Mouse (Mus musculus): ENCODE data around the gene Rxfp2. TPM values are rescaled to one million over a fixed set of nuclear protein-coding genes. Genes with fewer than 3 reads are reported as not detected.

Gene Rxfp2
- polyA plus RNA-seq, 1 experiment: not detected

DNA sequence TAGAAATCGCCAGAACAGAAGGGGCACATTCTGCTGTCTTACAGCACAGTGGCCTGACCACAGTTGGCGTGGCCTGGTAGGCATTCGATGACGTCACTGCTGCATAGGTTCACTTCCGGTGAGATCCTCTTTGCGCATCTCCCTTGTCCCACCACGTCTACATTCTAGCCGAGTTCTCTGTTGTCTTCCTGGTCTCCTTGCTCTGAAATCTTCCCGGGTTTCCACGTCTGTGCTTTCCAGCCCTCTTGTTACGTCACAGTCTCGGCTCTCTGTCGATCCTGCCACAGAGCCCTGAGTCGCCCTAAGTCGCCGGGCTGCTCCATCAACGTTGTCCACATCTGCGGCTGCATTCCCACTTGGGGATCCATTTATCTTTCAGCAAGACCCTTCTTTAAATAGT lies 4.1 kb downstream of the Rxfp2 start:
- no peaks in the 10 kb centered on the region for H3K36me3 ChIP-seq (ENCODE audit: control insufficient read depth, insufficient read depth)
- H3K79me2 ChIP-seq (ENCODE audit: control insufficient read depth, insufficient read depth): no peaks in the 10 kb centered on the region
- H3K4me2 ChIP-seq (ENCODE audit: low read depth): no peak overlapping the region
- H3K4me3 ChIP-seq: no peak overlapping the region
- no peak for TF ChIP-seq POLR2AphosphoS2 (IDR thresholded peaks at IDR 0.05; ENCODE audit: insufficient read length, low read depth)
- TF ChIP-seq MAX (IDR thresholded peaks at IDR 0.05; ENCODE audit: low read depth): no peak
- no peak for TF ChIP-seq MYOG (IDR thresholded peaks at IDR 0.05; ENCODE audit: control insufficient read depth in 1 of 3, insufficient read depth in 1 of 3, insufficient read length in 2 of 3, low read depth in 2 of 3)
- no peak for TF ChIP-seq E2F4 (IDR thresholded peaks at IDR 0.05; ENCODE audit: insufficient read depth)
- no peak for TF ChIP-seq CEBPB (IDR thresholded peaks at IDR 0.05; ENCODE audit: insufficient read depth, poor library complexity, severe bottlenecking)
- no peak for TF ChIP-seq REST (IDR thresholded peaks at IDR 0.05; ENCODE audit: insufficient read depth, insufficient read length)
- no peak for TF ChIP-seq SRF (IDR thresholded peaks at IDR 0.05; ENCODE audit: control insufficient read depth, insufficient read length, low read depth)
- no peak for TF ChIP-seq TCF3 (IDR thresholded peaks at IDR 0.05; ENCODE audit: insufficient read length, low read depth)
- no peak overlapping the region for H3ac ChIP-seq (ENCODE audit: control insufficient read depth, insufficient read length)
- H3K27me3 ChIP-seq (ENCODE audit: control insufficient read depth, insufficient read depth, insufficient read length): no peaks in the 10 kb centered on the region

DNA sequence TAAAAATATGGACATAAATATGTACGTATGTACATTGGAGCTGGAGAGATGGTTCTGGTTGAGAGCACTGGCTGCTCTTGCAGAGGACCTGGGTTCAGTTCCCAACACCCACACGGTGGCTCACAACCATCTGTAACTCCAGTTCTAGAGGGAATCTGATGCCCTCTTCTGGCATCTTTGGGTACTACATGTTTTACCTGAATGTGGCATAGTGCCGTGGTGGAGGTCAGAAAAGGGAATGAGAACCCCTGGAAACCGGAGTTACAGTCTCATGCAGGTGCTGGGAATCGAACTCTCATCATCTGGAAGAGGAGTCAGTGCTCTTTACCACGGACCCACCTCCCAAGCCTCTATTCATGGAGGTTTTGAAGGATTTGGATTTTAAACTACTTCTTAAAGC lies 5.0 kb downstream of the Rxfp2 start:
- H3K4me2 ChIP-seq (ENCODE audit: low read depth): no peak overlapping the region
- H3K4me3 ChIP-seq: no peak overlapping the region
- no peak for TF ChIP-seq TCF12 (IDR thresholded peaks at IDR 0.05; ENCODE audit: insufficient read depth, poor library complexity, severe bottlenecking)
- TF ChIP-seq E2F4 (IDR thresholded peaks at IDR 0.05; ENCODE audit: insufficient read depth): no peak
- TF ChIP-seq MYOD1 (IDR thresholded peaks at IDR 0.05; ENCODE audit: control insufficient read depth in 1 of 3, insufficient read length in 2 of 3, low read depth in 2 of 3): no peak
- no peak for TF ChIP-seq MYOG (IDR thresholded peaks at IDR 0.05; ENCODE audit: control insufficient read depth in 1 of 3, insufficient read depth in 1 of 3, insufficient read length in 2 of 3, low read depth in 2 of 3)
- TF ChIP-seq POLR2AphosphoS2 (IDR thresholded peaks at IDR 0.05; ENCODE audit: insufficient read length, low read depth): no peak
- no peak for TF ChIP-seq USF1 (IDR thresholded peaks at IDR 0.05; ENCODE audit: low read depth)
- no peak for TF ChIP-seq TCF3 (IDR thresholded peaks at IDR 0.05; ENCODE audit: insufficient read length, low read depth)
- TF ChIP-seq CEBPB (IDR thresholded peaks at IDR 0.05; ENCODE audit: insufficient read depth, poor library complexity, severe bottlenecking): no peak
- no peaks in the 10 kb centered on the region for H3K27me3 ChIP-seq (ENCODE audit: control insufficient read depth, insufficient read depth, insufficient read length)
- H3K36me3 ChIP-seq (ENCODE audit: control insufficient read depth, insufficient read depth): no peaks in the 10 kb centered on the region
- no peaks in the 10 kb centered on the region for H3K79me2 ChIP-seq (ENCODE audit: control insufficient read depth, insufficient read depth)
- H3ac ChIP-seq (ENCODE audit: control insufficient read depth, insufficient read length): no peak overlapping the region

DNA sequence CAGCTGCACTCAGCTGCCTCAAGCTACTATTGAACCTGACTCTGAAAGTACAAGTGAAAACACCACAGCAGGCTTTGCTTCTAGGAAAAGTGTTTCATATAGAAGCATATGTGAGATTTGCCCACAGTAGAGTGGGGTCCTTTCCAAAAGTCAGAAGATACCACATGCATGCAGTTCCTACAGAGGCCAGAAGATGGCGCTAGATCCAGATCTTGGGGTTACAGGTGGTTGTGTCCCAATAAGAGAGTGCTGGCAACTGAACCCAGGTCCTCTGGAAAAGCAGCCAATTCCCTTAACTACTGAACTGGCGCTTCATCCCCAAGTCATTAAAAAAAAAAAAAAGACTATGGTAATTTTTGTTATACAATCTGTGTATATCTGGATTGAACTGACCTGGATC lies 5.7 kb downstream of the Rxfp2 start:
- H3K27me3 ChIP-seq (ENCODE audit: control insufficient read depth, insufficient read depth, insufficient read length): no peaks in the 10 kb centered on the region
- no peak overlapping the region for H3ac ChIP-seq (ENCODE audit: control insufficient read depth, insufficient read length)
- no peak overlapping the region for H3K4me2 ChIP-seq (ENCODE audit: low read depth)
- H3K4me3 ChIP-seq: no peak overlapping the region
- no peaks in the 10 kb centered on the region for H3K36me3 ChIP-seq (ENCODE audit: control insufficient read depth, insufficient read depth)
- TF ChIP-seq E2F4 (IDR thresholded peaks at IDR 0.05; ENCODE audit: insufficient read depth) (no peak), TCF3 (IDR thresholded peaks at IDR 0.05; ENCODE audit: insufficient read length, low read depth) (no peak), CEBPB (IDR thresholded peaks at IDR 0.05; ENCODE audit: insufficient read depth, poor library complexity, severe bottlenecking) (no peak), MYOD1 (IDR thresholded peaks at IDR 0.05; ENCODE audit: control insufficient read depth in 1 of 3, insufficient read length in 2 of 3, low read depth in 2 of 3) (no peak), POLR2AphosphoS2 (IDR thresholded peaks at IDR 0.05; ENCODE audit: insufficient read length, low read depth) (no peak), USF1 (IDR thresholded peaks at IDR 0.05; ENCODE audit: low read depth) (no peak), POLR2A (IDR thresholded peaks at IDR 0.05; ENCODE audit: insufficient read length, low read depth) (no peak)
- H3K79me2 ChIP-seq (ENCODE audit: control insufficient read depth, insufficient read depth): no peaks in the 10 kb centered on the region

DNA sequence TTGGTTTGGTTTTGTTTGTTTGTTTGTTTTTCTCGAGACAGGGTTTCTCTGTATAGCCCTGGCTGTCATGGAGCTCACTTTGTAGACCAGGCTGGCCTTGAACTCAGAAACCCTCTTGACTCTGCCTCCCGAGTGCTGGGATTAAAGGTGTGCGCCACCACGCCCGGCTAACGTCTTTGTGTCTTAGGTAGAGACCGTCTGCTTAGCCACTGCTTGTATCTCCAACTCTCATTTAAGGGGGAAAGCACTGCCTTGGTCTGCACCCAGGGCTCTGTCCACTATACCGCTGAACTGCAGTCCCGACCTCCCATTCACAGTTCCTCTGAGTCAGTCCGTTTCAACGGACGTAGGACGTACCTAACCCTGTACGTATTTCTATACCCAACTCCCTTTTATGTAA lies 6.4 kb downstream of the Rxfp2 start:
- Histone ChIP-seq H3K79me2 (ENCODE audit: control insufficient read depth, insufficient read depth) (no peaks in the 10 kb centered on the region), H3K36me3 (ENCODE audit: control insufficient read depth, insufficient read depth) (no peaks in the 10 kb centered on the region), H3K4me3 (no peak overlapping the region), H3ac (ENCODE audit: control insufficient read depth, insufficient read length) (no peak overlapping the region), H3K27me3 (ENCODE audit: control insufficient read depth, insufficient read depth, insufficient read length) (no peaks in the 10 kb centered on the region), H3K4me2 (ENCODE audit: low read depth) (no peak overlapping the region)
- TF ChIP-seq TCF3 (IDR thresholded peaks at IDR 0.05; ENCODE audit: insufficient read length, low read depth) (no peak), USF1 (IDR thresholded peaks at IDR 0.05; ENCODE audit: low read depth) (no peak), MAX (IDR thresholded peaks at IDR 0.05; ENCODE audit: low read depth) (no peak), POLR2A (IDR thresholded peaks at IDR 0.05; ENCODE audit: insufficient read length, low read depth) (no peak), MYOD1 (IDR thresholded peaks at IDR 0.05; ENCODE audit: control insufficient read depth in 1 of 3, insufficient read length in 2 of 3, low read depth in 2 of 3) (no peak)

DNA sequence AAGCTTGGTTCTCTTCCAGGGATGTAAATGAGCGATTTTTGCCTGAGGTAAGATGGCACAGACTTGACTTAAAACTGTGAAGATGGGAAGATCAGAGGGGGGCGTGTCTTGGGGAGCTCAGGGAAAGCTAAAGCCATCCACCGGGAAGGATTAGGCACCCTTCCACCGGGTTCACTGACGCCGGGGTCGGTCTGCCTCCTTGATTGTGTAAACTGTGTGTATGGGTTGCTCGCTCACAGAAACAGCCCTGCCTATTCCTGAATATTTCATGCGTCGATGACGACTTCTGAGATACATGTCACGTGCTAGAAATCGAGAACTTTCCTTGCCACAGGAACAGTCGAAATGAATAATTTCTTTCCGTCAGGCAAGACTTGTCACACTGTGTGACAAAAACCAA lies 6.9 kb downstream of the Rxfp2 start:
- Histone ChIP-seq H3K79me2 (ENCODE audit: control insufficient read depth, insufficient read depth) (no peaks in the 10 kb centered on the region), H3ac (ENCODE audit: control insufficient read depth, insufficient read length) (no peak overlapping the region), H3K27me3 (ENCODE audit: control insufficient read depth, insufficient read depth, insufficient read length) (no peaks in the 10 kb centered on the region), H3K36me3 (ENCODE audit: control insufficient read depth, insufficient read depth) (no peaks in the 10 kb centered on the region), H3K4me3 (no peak overlapping the region), H3K4me2 (ENCODE audit: low read depth) (no peak overlapping the region)
- TF ChIP-seq TCF12 (IDR thresholded peaks at IDR 0.05; ENCODE audit: insufficient read depth, poor library complexity, severe bottlenecking) (no peak), MAX (IDR thresholded peaks at IDR 0.05; ENCODE audit: low read depth) (no peak), E2F4 (IDR thresholded peaks at IDR 0.05; ENCODE audit: insufficient read depth) (no peak), MYOD1 (IDR thresholded peaks at IDR 0.05; ENCODE audit: control insufficient read depth in 1 of 3, insufficient read length in 2 of 3, low read depth in 2 of 3) (no peak), SRF (IDR thresholded peaks at IDR 0.05; ENCODE audit: control insufficient read depth, insufficient read length, low read depth) (no peak), POLR2A (IDR thresholded peaks at IDR 0.05; ENCODE audit: insufficient read length, low read depth) (no peak), POLR2AphosphoS2 (IDR thresholded peaks at IDR 0.05; ENCODE audit: insufficient read length, low read depth) (no peak), MYOG (IDR thresholded peaks at IDR 0.05; ENCODE audit: control insufficient read depth in 1 of 3, insufficient read depth in 1 of 3, insufficient read length in 2 of 3, low read depth in 2 of 3) (no peak), TCF3 (IDR thresholded peaks at IDR 0.05; ENCODE audit: insufficient read length, low read depth) (no peak), CEBPB (IDR thresholded peaks at IDR 0.05; ENCODE audit: insufficient read depth, poor library complexity, severe bottlenecking) (no peak), USF1 (IDR thresholded peaks at IDR 0.05; ENCODE audit: low read depth) (no peak), REST (IDR thresholded peaks at IDR 0.05; ENCODE audit: insufficient read depth, insufficient read length) (no peak)

Measured in myocyte (in vitro differentiated cells).